Mouse (Mus musculus): ENCODE measurements around the gene Bfsp1. TPM values are rescaled to one million over a fixed set of nuclear protein-coding genes. Genes with fewer than 3 reads are reported as not detected.

Gene Bfsp1
- polyA plus RNA-seq (2014; fragmentation: Illumina TruSeq; extraction: RNeasy Lipid Tissue Mini Kit (QIAGEN cat#74804)) = 0.54 TPM

GRCm38 (mm10) chr2:143862484-143863231 lies at the start of gene Bfsp1:
Gene Bfsp1 (minus strand): TSS chr2:143863173.

Other genes starting within 250 kb of the Bfsp1 start
- 2,081 TPM for gene Dstn, start 52.1 kb upstream of the Bfsp1 start, polyA plus RNA-seq (2014; fragmentation: Illumina TruSeq; extraction: RNeasy Lipid Tissue Mini Kit (QIAGEN cat#74804))
- gene Rrbp1, start 148.1 kb upstream of the Bfsp1 start, polyA plus RNA-seq (2014; fragmentation: Illumina TruSeq; extraction: RNeasy Lipid Tissue Mini Kit (QIAGEN cat#74804)) = 129 TPM
- not detected for gene Banf2, start 169.9 kb upstream of the Bfsp1 start, polyA plus RNA-seq (2014; fragmentation: Illumina TruSeq; extraction: RNeasy Lipid Tissue Mini Kit (QIAGEN cat#74804))

Data from ovary, adult 10 weeks (tissue).